Mouse (Mus musculus): ENCODE results near the gene Anapc7. TPM values are rescaled to one million over a fixed set of nuclear protein-coding genes. Genes with fewer than 3 reads are reported as not detected.

The Anapc7 gene
- total RNA-seq, 2 experiments from 2014 or later: 14.3 to 16.8 TPM

GRCm38 (mm10) chr5:122392227-122393004 is 29.1 kb upstream of the Anapc7 start:
- peak; percentile 38 for DNase-seq
- TF ChIP-seq CTCF (IDR thresholded peaks at IDR 0.05): no peak
- Histone ChIP-seq H3K27ac (peak overlapping the region; percentile 94), H3K4me3 (peak overlapping the region; percentile 89)
- intact Hi-C loops (cut with DNase I): loop anchor here (5.0 kb wide), 2 partner anchors 125 to 260 kb away; no protein-coding TSS in a partner anchor

GRCm38 (mm10) chr5:122393887-122394286 is 27.6 kb upstream of the Anapc7 start:
- peak; percentile 84 for TF ChIP-seq CTCF (IDR thresholded peaks at IDR 0.05)
- intact Hi-C loops (cut with DNase I): loop anchor here (5.0 kb wide), 2 partner anchors 127 to 262 kb away; no protein-coding TSS in a partner anchor
- peak; percentile 79 for DNase-seq
- no peak overlapping the region for H3K27ac ChIP-seq
- H3K4me3 ChIP-seq: no peak overlapping the region

- intact Hi-C loops (cut with DNase I): no loop called here
- Histone ChIP-seq H3K27ac (peak overlapping the region; percentile 83), H3K4me3 (peak overlapping the region; percentile 60)
- no peak for TF ChIP-seq CTCF (IDR thresholded peaks at IDR 0.05)
- DNase-seq: peak; percentile 42
Observed at GRCm38 (mm10) chr5:122396791-122397190, 24.7 kb upstream of the Anapc7 start.

- no peak for DNase-seq
- intact Hi-C loops (cut with DNase I): no loop called here
- Histone ChIP-seq H3K4me3 (peak overlapping the region; percentile 60), H3K27ac (peak overlapping the region; percentile 83)
- no peak for TF ChIP-seq CTCF (IDR thresholded peaks at IDR 0.05)
Observed at GRCm38 (mm10) chr5:122397495-122397894, 24.0 kb upstream of the Anapc7 start.

- no peak for TF ChIP-seq CTCF (IDR thresholded peaks at IDR 0.05)
- no peak overlapping the region for H3K4me3 ChIP-seq
- intact Hi-C loops (cut with DNase I): no loop called here
- no peak for DNase-seq
- H3K27ac ChIP-seq: peak overlapping the region; percentile 87
Observed at GRCm38 (mm10) chr5:122399871-122400270, 21.6 kb upstream of the Anapc7 start.

- no peak for TF ChIP-seq CTCF (IDR thresholded peaks at IDR 0.05)
- Histone ChIP-seq H3K4me3 (peak overlapping the region; percentile 49), H3K27ac (peak overlapping the region; percentile 87)
- intact Hi-C loops (cut with DNase I): loop anchor here (1.0 kb wide), 2 partner anchors 227 to 326 kb away; no protein-coding TSS in a partner anchor
- peak; percentile 81 for DNase-seq
Observed at GRCm38 (mm10) chr5:122400628-122401302, 20.7 kb upstream of the Anapc7 start.

- peak overlapping the region; percentile 49 for H3K4me3 ChIP-seq
- DNase-seq: peak; percentile 83
- peak overlapping the region; percentile 87 for H3K27ac ChIP-seq
- no peak; the same call in 1 of the 2 replicates for TF ChIP-seq CTCF (IDR thresholded peaks at IDR 0.05)
- intact Hi-C loops (cut with DNase I): loop anchor here (1.0 kb wide), 2 partner anchors 226 to 325 kb away; no protein-coding TSS in a partner anchor
Observed at GRCm38 (mm10) chr5:122401303-122401640, 20.2 kb upstream of the Anapc7 start.

GRCm38 (mm10) chr5:122402160-122402559 is 19.3 kb upstream of the Anapc7 start:
- intact Hi-C loops (cut with DNase I): no loop called here
- peak overlapping the region; percentile 53 for H3K27ac ChIP-seq
- TF ChIP-seq CTCF (IDR thresholded peaks at IDR 0.05): no peak

GRCm38 (mm10) chr5:122402772-122403171 is 18.7 kb upstream of the Anapc7 start:
- intact Hi-C loops (cut with DNase I): no loop called here
- H3K4me3 ChIP-seq: no peak overlapping the region
- peak; percentile 63 for DNase-seq
- no peak for TF ChIP-seq CTCF (IDR thresholded peaks at IDR 0.05)
- H3K27ac ChIP-seq: peak overlapping the region; percentile 53

More at GRCm38 (mm10) chr5:122402160-122402559, 19.3 kb upstream of the Anapc7 start:
- DNase-seq: no peak
- no peak overlapping the region for H3K4me3 ChIP-seq

GRCm38 (mm10) chr5:122403362-122403761 is 18.1 kb upstream of the Anapc7 start:
- H3K27ac ChIP-seq: no peak overlapping the region
- H3K4me3 ChIP-seq: no peak overlapping the region
- no peak for DNase-seq
- TF ChIP-seq CTCF (IDR thresholded peaks at IDR 0.05): no peak
- intact Hi-C loops (cut with DNase I): no loop called here

- Histone ChIP-seq H3K4me3 (no peak overlapping the region), H3K27ac (no peak overlapping the region)
- intact Hi-C loops (cut with DNase I): loop anchor here (5.0 kb wide), 1 partner anchor 92 kb away; no protein-coding TSS in a partner anchor
- TF ChIP-seq CTCF (IDR thresholded peaks at IDR 0.05): no peak
- no peak for DNase-seq
Observed at GRCm38 (mm10) chr5:122405537-122405936, 16.0 kb upstream of the Anapc7 start.

GRCm38 (mm10) chr5:122409692-122410645 is 11.5 kb upstream of the Anapc7 start:
- H3K27ac ChIP-seq: no peak overlapping the region
- peak; percentile 44 for TF ChIP-seq CTCF (IDR thresholded peaks at IDR 0.05)
- DNase-seq: no peak
- H3K4me3 ChIP-seq: no peak overlapping the region
- intact Hi-C loops (cut with DNase I): loop anchor here (5.0 kb wide), 1 partner anchor 87 kb away; no protein-coding TSS in a partner anchor
